Mouse (Mus musculus): ENCODE measurements around the gene Cfap97d2.

DNA sequence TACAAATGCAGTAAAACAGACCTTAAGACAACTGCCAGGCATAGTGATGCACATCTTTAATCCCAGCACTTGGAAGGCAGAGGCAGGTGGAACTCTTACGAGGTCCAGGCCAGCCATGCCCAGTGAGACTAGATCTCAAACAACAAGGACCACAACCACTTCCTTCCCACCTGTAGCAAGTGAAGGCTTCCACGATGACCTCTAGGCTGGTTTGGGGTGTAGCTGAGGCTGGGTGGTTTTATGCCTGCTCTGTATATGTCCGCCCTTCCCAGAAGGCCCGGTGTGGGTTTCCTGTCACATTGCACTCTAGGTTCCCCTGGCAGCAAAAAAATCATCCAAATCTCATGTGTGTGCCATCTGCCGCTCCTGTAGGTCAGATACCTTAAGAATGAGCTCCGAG is 1.9 kb upstream of the Cfap97d2 start:
- TF ChIP-seq EP300 (IDR thresholded peaks at IDR 0.05; ENCODE audit: low read depth) (no peak), CTCF (IDR thresholded peaks at IDR 0.05; ENCODE audit: low read depth) (no peak)

Measured in heart, postnatal 0 days (tissue).